In the genomic region with DNA sequence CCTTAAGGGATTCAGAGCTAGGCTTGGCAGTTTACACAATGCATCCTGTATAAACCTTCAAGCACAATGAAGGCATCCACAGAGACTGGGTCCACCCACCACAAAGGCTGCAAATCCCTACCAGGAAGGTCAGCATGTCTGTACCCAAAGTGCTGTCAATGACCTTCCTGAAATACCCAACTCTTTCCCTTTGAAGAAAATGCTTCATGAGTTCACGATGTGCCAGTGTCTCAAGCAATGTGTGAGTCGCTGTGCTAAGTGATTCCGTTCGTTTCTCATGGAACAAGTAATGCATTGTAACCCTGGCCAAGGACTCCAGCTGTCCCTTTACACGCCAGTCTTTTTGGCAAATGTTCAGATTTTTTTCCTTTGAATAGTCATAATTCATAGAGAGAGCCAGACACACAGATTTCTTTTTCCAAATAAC, we compare ENCODE assay signal across 7 mouse cellular contexts.
DNase-seq lines count a peak whose midpoint lies in the region; ATAC-seq and TF ChIP-seq lines count a peak whose summit lies in the region.

No protein-coding gene starts in this region.

- H3K27me3 ChIP-seq in embryonic facial prominence, embryonic 12.5 days = no peaks in the 10 kb centered on the region
- H3K27me3 ChIP-seq in limb, embryonic 15.5 days = no peaks in the 10 kb centered on the region

- no peak overlapping the region for H3K4me3 ChIP-seq in lung, adult 2 months (replicated peaks; ENCODE audit: extremely low read depth, low read depth, low read length)
- H3K4me3 ChIP-seq in embryonic facial prominence, embryonic 12.5 days = no peak overlapping the region
- no peak overlapping the region for H3K4me3 ChIP-seq in limb, embryonic 15.5 days

- DNase-seq in lung, adult 18-20 months = peak; percentile 3 to 12
- no peak for DNase-seq in lung, adult 2 months
- DNase-seq in gastrocnemius, postnatal 14 days = peak; percentile 8
- no peak for DNase-seq in ovary, adult 18-20 months (ENCODE audit: low spot score)

- 9% methylated on average over 5 of the region's 5 CpGs for WGBS in lung, adult 2 months
- WGBS in embryonic facial prominence, embryonic 12.5 days = 24% methylated on average over 5 of the region's 5 CpGs
- WGBS in limb, embryonic 15.5 days = 24% methylated on average over 5 of the region's 5 CpGs

- H3K27ac ChIP-seq in embryonic facial prominence, embryonic 12.5 days = no peak overlapping the region
- peak overlapping the region; percentile 76; the same call in 1 of the 2 replicates for H3K27ac ChIP-seq in limb, embryonic 15.5 days

- H3K36me3 ChIP-seq in embryonic facial prominence, embryonic 12.5 days = no peaks in the 10 kb centered on the region
- no peaks in the 10 kb centered on the region for H3K36me3 ChIP-seq in limb, embryonic 15.5 days

- no peaks in the 10 kb centered on the region; the same call in 1 of the 2 replicates for H3K4me1 ChIP-seq in lung, adult 2 months (ENCODE audit: control insufficient read depth, insufficient read depth, low read length)
- H3K4me1 ChIP-seq in embryonic facial prominence, embryonic 12.5 days = no peaks in the 10 kb centered on the region
- H3K4me1 ChIP-seq in limb, embryonic 15.5 days = peaks cover 2% of the 10 kb centered on the region; the same call in 1 of the 2 replicates

- no peak for TF ChIP-seq CTCF in lung, adult 2 months (IDR thresholded peaks at IDR 0.05; ENCODE audit: insufficient read depth, low read length)

- no peak for TF ChIP-seq POLR2A in lung, adult 2 months (IDR thresholded peaks at IDR 0.05; ENCODE audit: borderline replicate concordance, extremely low read depth, low read depth, low read length)

- intact Hi-C loops in gastrocnemius, postnatal 14 days (cut with DNase I; ENCODE audit: low total_unique reads) = no loop called here

- ATAC-seq in embryonic facial prominence, embryonic 12.5 days (ENCODE audit: insufficient number of reproducible peaks, insufficient read depth, low FRiP score, low TSS enrichment) = 0 out of 2 replicates have a peak, but pooled peaks have one; percentile 47
- ATAC-seq in limb, embryonic 15.5 days (ENCODE audit: insufficient number of reproducible peaks, low FRiP score, low TSS enrichment, low read depth) = peak; percentile 85
- no peak for ATAC-seq in erythroblast, adult 5-6 weeks (replicated peaks; ENCODE audit: low FRiP score, poor library complexity, severe bottlenecking)

- no peaks in the 10 kb centered on the region for H3K9me3 ChIP-seq in embryonic facial prominence, embryonic 12.5 days
- no peaks in the 10 kb centered on the region for H3K9me3 ChIP-seq in limb, embryonic 15.5 days

- H3K4me2 ChIP-seq in embryonic facial prominence, embryonic 12.5 days (replicated peaks) = no peak overlapping the region
- no peak overlapping the region for H3K4me2 ChIP-seq in limb, embryonic 15.5 days

- H3K9ac ChIP-seq in embryonic facial prominence, embryonic 12.5 days = no peak overlapping the region
- no peak overlapping the region for H3K9ac ChIP-seq in limb, embryonic 15.5 days

Comparison
In these comparisons a context has a peak if more than half of its experiments do, and no peak if none do; other contexts are left out.
1. DNase-seq: peak in lung, adult 18-20 months (2 of 2) and gastrocnemius, postnatal 14 days (single experiment); none in lung, adult 2 months (single experiment) and ovary, adult 18-20 months (single experiment).